Mouse (Mus musculus) heart, adult 2 months (tissue): ENCODE measurements around the gene Sema7a. TPM values are rescaled to one million over a fixed set of nuclear protein-coding genes. Genes with fewer than 3 reads are reported as not detected.

Experiments used
- DNase-seq, 2 experiments: peaks; one replicate each; pipeline ENCODE4 v3.0.0; 2021
- H3K27ac ChIP-seq: fragments of 200-600 bp; 2 replicates; pipeline ENCODE4 v1.8.1; 2022
- H3K27me3 ChIP-seq: fragments of 200-500 bp; 2 replicates; pipeline ENCODE4 v1.6.1; 2012; ENCODE audit warnings: mild to moderate bottlenecking, low read length, inconsistent platforms, mixed read lengths; ENCODE audit not compliant: control insufficient read depth, insufficient read depth
- H3K36me3 ChIP-seq: fragments of 200-500 bp; 2 replicates; pipeline ENCODE4 v1.6.1; 2012; ENCODE audit warnings: low read length, inconsistent platforms; ENCODE audit not compliant: control insufficient read depth, insufficient read depth
- H3K4me1 ChIP-seq: fragments of 200-500 bp; 2 replicates; pipeline ENCODE4 v1.6.1; 2011; ENCODE audit warnings: low read length; ENCODE audit not compliant: control insufficient read depth, insufficient read depth
- H3K4me3 ChIP-seq: fragments of 200-600 bp; 2 replicates; pipeline ENCODE4 v1.8.1; 2022
- H3K79me2 ChIP-seq: fragments of 200-500 bp; replicated peaks from 2 replicates; pipeline ENCODE4 v1.6.1; 2012; ENCODE audit warnings: mild to moderate bottlenecking, inconsistent platforms, low read length, moderate library complexity, mixed read lengths; ENCODE audit not compliant: control insufficient read depth, insufficient read depth
- H3K9ac ChIP-seq: fragments of 200-500 bp; 2 replicates; pipeline ENCODE4 v1.6.1; 2012; ENCODE audit warnings: low read depth, mild to moderate bottlenecking, control low read depth, inconsistent platforms, low read length, mixed read lengths
- CTCF ChIP-seq: fragments of 200-600 bp; IDR thresholded peaks from 2 replicates; pipeline ENCODE4 v1.8.1; 2022; ENCODE audit warnings: antibody characterized with exemption, mild to moderate bottlenecking, moderate library complexity
- EP300 ChIP-seq: fragments of 200-500 bp; IDR thresholded peaks from 2 replicates; pipeline ENCODE4 v1.6.1; 2011; ENCODE audit warnings: low read depth, low read length, control low read depth; ENCODE audit not compliant: insufficient read depth
- POLR2A ChIP-seq: fragments of 200-500 bp; IDR thresholded peaks from 2 replicates; pipeline ENCODE4 v1.6.1; 2011; ENCODE audit warnings: mild to moderate bottlenecking, low read depth, low read length, control low read depth; ENCODE audit not compliant: insufficient read depth
- WGBS: fragments of 180-500 bp; shearing (Covaris S2); methylation state at CpG from one replicate; pipeline ENCODE4 v1.1.7; 2018; 5-methylcytosine and 5-hydroxymethylcytosine counted together
- intact Hi-C: fragments of 180-260 bp; cut with DNase I; formaldehyde crosslinking; loops from one replicate; pipeline ENCODE4 v1.15.1; 2025
- polyA plus RNA-seq: library from polyadenylated mRNA; depleted of rRNA; stranded (reverse); fragments of >200 nt; gene quantifications from 2 replicates; pipeline ENCODE4 v1.2.3, GENCODE M21; 2012
- total RNA-seq, 2 experiments: library from RNA; stranded (reverse); gene quantifications; 2 replicates each; pipeline ENCODE4 v1.2.3; 2021

Gene Sema7a
- total and polyA plus RNA-seq, 3 experiments = 26.7 to 31.1 (median 29.0) TPM

- Histone ChIP-seq H3K79me2 (no peaks in the 10 kb centered on the region), H3K27me3 (no peaks in the 10 kb centered on the region), H3K36me3 (0 out of 2 replicates have a peak, but pooled peaks cover 2% of the 10 kb centered on the region), H3K4me3 (peak overlapping the region; percentile 9; the same call in 1 of the 2 replicates), H3K4me1 (peaks cover 39% of the 10 kb centered on the region), H3K27ac (peak overlapping the region; percentile 86), H3K9ac (peak overlapping the region; percentile 22)
- intact Hi-C loops = no loop called here
- DNase-seq = no peak
- 59% methylated on average over 8 of the region's 8 CpGs for WGBS
- TF ChIP-seq EP300 = no peak
Measured at GRCm38 (mm10) chr9:57949102-57949704, 9.3 kb downstream of the Sema7a start.

- 34% methylated on average over 8 of the region's 8 CpGs for WGBS
- Histone ChIP-seq H3K27me3 (no peaks in the 10 kb centered on the region), H3K4me3 (peak overlapping the region; percentile 30; the same call in 1 of the 2 replicates), H3K4me1 (peaks cover 39% of the 10 kb centered on the region), H3K27ac (peak overlapping the region; percentile 86), H3K9ac (peak overlapping the region; percentile 22), H3K36me3 (0 out of 2 replicates have a peak, but pooled peaks cover under 1% of the 10 kb centered on the region), H3K79me2 (no peaks in the 10 kb centered on the region)
- intact Hi-C loops = no loop called here
- no peak for DNase-seq
- no peak for TF ChIP-seq EP300
- 0 out of 2 replicates have a peak, but pooled peaks have one; percentile 25 for TF ChIP-seq POLR2A
- no peak for TF ChIP-seq CTCF
Measured at GRCm38 (mm10) chr9:57949879-57950278, 10.0 kb downstream of the Sema7a start.

GRCm38 (mm10) chr9:57950519-57950918, 10.6 kb downstream of the Sema7a start:
- DNase-seq = peak in 1 of 2 experiments; percentile 25
- Histone ChIP-seq H3K79me2 (no peaks in the 10 kb centered on the region), H3K4me1 (peaks cover 36% of the 10 kb centered on the region), H3K4me3 (peak overlapping the region; percentile 30), H3K36me3 (no peaks in the 10 kb centered on the region), H3K27me3 (no peaks in the 10 kb centered on the region), H3K9ac (peak overlapping the region; percentile 22), H3K27ac (peak overlapping the region; percentile 86)
- no peak for TF ChIP-seq CTCF
- WGBS = 52% methylated on average over 9 of the region's 9 CpGs
- intact Hi-C loops = no loop called here

- TF ChIP-seq CTCF (no peak), POLR2A (no peak), EP300 (no peak)
- Histone ChIP-seq H3K27me3 (no peaks in the 10 kb centered on the region), H3K27ac (peak overlapping the region; percentile 86), H3K9ac (peak overlapping the region; percentile 7), H3K79me2 (no peaks in the 10 kb centered on the region), H3K4me1 (peaks cover 30% of the 10 kb centered on the region), H3K36me3 (no peaks in the 10 kb centered on the region; the same call in 1 of the 2 replicates), H3K4me3 (no peak overlapping the region)
- 44% methylated on average over 6 of the region's 6 CpGs for WGBS
- DNase-seq = peak in 1 of 2 experiments; percentile 18
- intact Hi-C loops = no loop called here
Measured at GRCm38 (mm10) chr9:57951993-57952392, 12.1 kb downstream of the Sema7a start.

- no peaks in the 10 kb centered on the region for H3K27me3 ChIP-seq
- DNase-seq = no peak
- peaks cover 13% of the 10 kb centered on the region for H3K36me3 ChIP-seq
- peaks cover 22% of the 10 kb centered on the region for H3K4me1 ChIP-seq
- H3K79me2 ChIP-seq = no peaks in the 10 kb centered on the region
- H3K4me3 ChIP-seq = no peak overlapping the region
- peak overlapping the region; percentile 65 for H3K27ac ChIP-seq
- TF ChIP-seq CTCF (no peak), POLR2A (no peak), EP300 (no peak)
- 76% methylated on average over 12 of the region's 12 CpGs for WGBS
- H3K9ac ChIP-seq = no peak overlapping the region
- intact Hi-C loops = no loop called here
Measured at GRCm38 (mm10) chr9:57954962-57955744, 15.2 kb downstream of the Sema7a start.

GRCm38 (mm10) chr9:57955764-57956163, 15.9 kb downstream of the Sema7a start:
- Histone ChIP-seq H3K79me2 (no peaks in the 10 kb centered on the region), H3K27me3 (no peaks in the 10 kb centered on the region), H3K4me1 (peaks cover 25% of the 10 kb centered on the region), H3K4me3 (no peak overlapping the region), H3K27ac (no peak overlapping the region; the same call in 1 of the 2 replicates), H3K9ac (no peak overlapping the region), H3K36me3 (peaks cover 13% of the 10 kb centered on the region)
- TF ChIP-seq EP300 (no peak), POLR2A (no peak), CTCF (no peak)
- intact Hi-C loops = no loop called here
- WGBS = 71% methylated on average over 6 of the region's 6 CpGs
- DNase-seq = no peak
